Mouse (Mus musculus) liver, embryonic 16.5 days (tissue): ENCODE measurements around the gene Tfap2a. TPM values are rescaled to one million over a fixed set of nuclear protein-coding genes. Genes with fewer than 3 reads are reported as not detected.
A peak's percentile ranks its signal among the peaks of the same experiment; 100 is the strongest.

ENCODE experiments used
- ATAC-seq: fragments of 200-750 bp; cut with Nextera tagmentation; 2 replicates; pipeline ENCODE4 v1.8.0; 2017; ENCODE audit warnings: low read depth, mild to moderate bottlenecking, moderate number of reproducible peaks, moderate library complexity
- H3K27ac ChIP-seq: fragments of 300-500 bp; sonication (generic); 2 replicates; pipeline ENCODE4 v1.5.1; 2014; ENCODE audit warnings: mild to moderate bottlenecking, low read length
- H3K27me3 ChIP-seq: fragments of 300-500 bp; sonication (generic); 2 replicates; pipeline ENCODE4 v1.6.1; 2014; ENCODE audit warnings: low read depth, low read length, mixed read lengths; ENCODE audit not compliant: control insufficient read depth, insufficient read depth
- H3K36me3 ChIP-seq: fragments of 300-500 bp; sonication (generic); 2 replicates; pipeline ENCODE4 v1.6.1; 2014; ENCODE audit warnings: mild to moderate bottlenecking; ENCODE audit not compliant: control insufficient read depth, insufficient read depth
- H3K4me1 ChIP-seq: fragments of 300-500 bp; sonication (generic); 2 replicates; pipeline ENCODE4 v1.6.1; 2014; ENCODE audit warnings: low read depth, low read length, mixed read lengths; ENCODE audit not compliant: control insufficient read depth
- H3K4me2 ChIP-seq: fragments of 300-500 bp; sonication (generic); 2 replicates; pipeline ENCODE4 v1.6.1; 2014; ENCODE audit warnings: low read depth, low read length, mixed read lengths
- H3K4me3 ChIP-seq: fragments of 300-500 bp; sonication (generic); 2 replicates; pipeline ENCODE4 v1.5.1; 2014; ENCODE audit warnings: low read depth, mild to moderate bottlenecking, low read length
- H3K9ac ChIP-seq: fragments of 300-500 bp; sonication (generic); 2 replicates; pipeline ENCODE4 v1.6.1; 2014; ENCODE audit warnings: low read depth, low read length
- H3K9me3 ChIP-seq: fragments of 300-500 bp; sonication (generic); replicated peaks from 2 replicates; pipeline ENCODE4 v1.6.1; 2016; ENCODE audit warnings: low read length; ENCODE audit not compliant: control insufficient read depth
- WGBS: fragments of 180-500 bp; shearing (Covaris S2); extraction: QIAGEN DNeasy Blood & Tissue Kit; methylation state at CpG from one replicate; pipeline ENCODE4 v1.1.7; 2014; ENCODE audit not compliant: insufficient replicate concordance; 5-methylcytosine and 5-hydroxymethylcytosine counted together
- polyA plus RNA-seq: library from polyadenylated mRNA; unstranded; fragments of >200 nt; fragmentation: Nextera tagmentation; extraction: Ambion mirVana; gene quantifications from 2 replicates; pipeline ENCODE4 v1.2.1, GENCODE M21; 2015

The Tfap2a gene
- polyA plus RNA-seq, 1 experiment from 2014 or later = not detected

- WGBS = 24% methylated on average over 14 of the region's 14 CpGs
These were observed 19.0 kb downstream of the Tfap2a start for GRCm38 (mm10) chr13:40719066-40719740.

GRCm38 (mm10) chr13:40716771-40717716 is 21.1 kb downstream of the Tfap2a start:
- no peak for ATAC-seq
- Histone ChIP-seq H3K27me3 (peaks cover 81% of the 10 kb centered on the region), H3K27ac (no peak overlapping the region), H3K4me3 (no peak overlapping the region), H3K9ac (no peak overlapping the region), H3K36me3 (no peaks in the 10 kb centered on the region), H3K9me3 (no peaks in the 10 kb centered on the region), H3K4me1 (no peaks in the 10 kb centered on the region), H3K4me2 (peak overlapping the region; percentile 17; the same call in 1 of the 2 replicates)
- WGBS = 6% methylated on average over 37 of the region's 37 CpGs

More at GRCm38 (mm10) chr13:40719066-40719740, 19.0 kb downstream of the Tfap2a start:
- Histone ChIP-seq H3K9me3 (no peaks in the 10 kb centered on the region), H3K27ac (no peak overlapping the region), H3K4me1 (peaks cover 9% of the 10 kb centered on the region), H3K4me2 (no peak overlapping the region), H3K4me3 (no peak overlapping the region), H3K36me3 (no peaks in the 10 kb centered on the region), H3K9ac (no peak overlapping the region), H3K27me3 (peaks cover 79% of the 10 kb centered on the region)
- ATAC-seq = no peak

GRCm38 (mm10) chr13:40714531-40714930 is 23.6 kb downstream of the Tfap2a start:
- Histone ChIP-seq H3K9ac (no peak overlapping the region), H3K4me1 (no peaks in the 10 kb centered on the region), H3K27ac (no peak overlapping the region), H3K4me2 (no peak overlapping the region), H3K4me3 (no peak overlapping the region), H3K9me3 (no peaks in the 10 kb centered on the region), H3K27me3 (peaks cover 86% of the 10 kb centered on the region), H3K36me3 (no peaks in the 10 kb centered on the region)
- WGBS = 2% methylated on average over 2 of the region's 2 CpGs
- ATAC-seq = no peak

GRCm38 (mm10) chr13:40713681-40714080 is 24.5 kb downstream of the Tfap2a start:
- H3K4me3 ChIP-seq = no peak overlapping the region
- H3K4me1 ChIP-seq = no peaks in the 10 kb centered on the region
- H3K9me3 ChIP-seq = no peaks in the 10 kb centered on the region
- no peaks in the 10 kb centered on the region for H3K36me3 ChIP-seq
- peaks cover 89% of the 10 kb centered on the region for H3K27me3 ChIP-seq
- no peak for ATAC-seq
- no peak overlapping the region for H3K27ac ChIP-seq
- H3K4me2 ChIP-seq = no peak overlapping the region
- H3K9ac ChIP-seq = no peak overlapping the region
- 5% methylated on average over 5 of the region's 5 CpGs for WGBS

- Histone ChIP-seq H3K9ac (no peak overlapping the region), H3K27me3 (peaks cover 89% of the 10 kb centered on the region), H3K4me1 (no peaks in the 10 kb centered on the region), H3K27ac (no peak overlapping the region), H3K9me3 (no peaks in the 10 kb centered on the region), H3K4me2 (no peak overlapping the region), H3K36me3 (no peaks in the 10 kb centered on the region), H3K4me3 (no peak overlapping the region)
- no peak for ATAC-seq
- 10% methylated on average over 4 of the region's 4 CpGs for WGBS
These were observed 24.9 kb downstream of the Tfap2a start for GRCm38 (mm10) chr13:40713241-40713640.

- Histone ChIP-seq H3K4me1 (no peaks in the 10 kb centered on the region), H3K27me3 (peaks cover 89% of the 10 kb centered on the region), H3K36me3 (no peaks in the 10 kb centered on the region), H3K4me3 (no peak overlapping the region), H3K27ac (no peak overlapping the region), H3K4me2 (no peak overlapping the region), H3K9me3 (no peaks in the 10 kb centered on the region), H3K9ac (no peak overlapping the region)
- 4% methylated on average over 4 of the region's 4 CpGs for WGBS
- no peak for ATAC-seq
These were observed 25.7 kb downstream of the Tfap2a start for GRCm38 (mm10) chr13:40712526-40712832.

- ATAC-seq = no peak
- Histone ChIP-seq H3K27me3 (peaks cover 89% of the 10 kb centered on the region), H3K9me3 (no peaks in the 10 kb centered on the region), H3K36me3 (no peaks in the 10 kb centered on the region), H3K27ac (no peak overlapping the region), H3K9ac (no peak overlapping the region), H3K4me2 (no peak overlapping the region), H3K4me3 (no peak overlapping the region), H3K4me1 (no peaks in the 10 kb centered on the region)
- WGBS = 3% methylated on average over 7 of the region's 7 CpGs
These were observed 26.3 kb downstream of the Tfap2a start for GRCm38 (mm10) chr13:40711661-40712525.

GRCm38 (mm10) chr13:40710062-40710342 is 28.2 kb downstream of the Tfap2a start:
- WGBS = 5% methylated on average over 11 of the region's 11 CpGs
- peaks cover 95% of the 10 kb centered on the region for H3K27me3 ChIP-seq
- no peaks in the 10 kb centered on the region for H3K9me3 ChIP-seq

More at GRCm38 (mm10) chr13:40710062-40710342, 28.2 kb downstream of the Tfap2a start:
- no peaks in the 10 kb centered on the region for H3K36me3 ChIP-seq
- H3K9ac ChIP-seq = no peak overlapping the region
- no peak overlapping the region for H3K4me2 ChIP-seq
- no peak for ATAC-seq
- H3K4me1 ChIP-seq = no peaks in the 10 kb centered on the region
- H3K27ac ChIP-seq = no peak overlapping the region
- no peak overlapping the region for H3K4me3 ChIP-seq
